Mouse (Mus musculus) small intestine, adult 2 months (tissue): Measurements from ENCODE around the gene Dab1. TPM values are rescaled to one million over a fixed set of nuclear protein-coding genes. Genes with fewer than 3 reads are reported as not detected.

Experiments
- H3K27ac ChIP-seq: fragments of 200-500 bp; 2 replicates; pipeline ENCODE4 v1.5.1; 2012; ENCODE audit warnings: low read depth, low read length, control low read depth, inconsistent platforms; ENCODE audit not compliant: insufficient read depth
- H3K27me3 ChIP-seq: fragments of 200-500 bp; 2 replicates; pipeline ENCODE4 v1.6.1; 2012; ENCODE audit warnings: mild to moderate bottlenecking, moderate library complexity, low read length, inconsistent platforms; ENCODE audit not compliant: control insufficient read depth, insufficient read depth
- H3K36me3 ChIP-seq: fragments of 200-500 bp; 2 replicates; pipeline ENCODE4 v1.6.1; 2012; ENCODE audit warnings: mild to moderate bottlenecking, low read length, control low read depth, inconsistent platforms; ENCODE audit not compliant: control insufficient read depth, insufficient read depth
- H3K4me1 ChIP-seq: fragments of 200-500 bp; 2 replicates; pipeline ENCODE4 v1.6.1; 2012; ENCODE audit warnings: low read length, inconsistent platforms, mixed read lengths; ENCODE audit not compliant: control insufficient read depth, insufficient read depth, insufficient read length
- H3K4me3 ChIP-seq: fragments of 200-500 bp; 2 replicates; pipeline ENCODE4 v1.5.1; 2012; ENCODE audit warnings: low read depth, mild to moderate bottlenecking, control low read depth, inconsistent platforms, low read length, moderate library complexity
- CTCF ChIP-seq: fragments of 200-500 bp; IDR thresholded peaks from 2 replicates; pipeline ENCODE4 v1.5.1; 2012; ENCODE audit warnings: low read depth, mild to moderate bottlenecking, control low read depth, inconsistent platforms, low read length, moderate library complexity, mixed read lengths; ENCODE audit not compliant: insufficient replicate concordance, insufficient read length; ENCODE audit errors: extremely low read depth
- POLR2A ChIP-seq: fragments of 200-500 bp; IDR thresholded peaks from 2 replicates; pipeline ENCODE4 v1.6.1; 2012; ENCODE audit warnings: low read depth, mild to moderate bottlenecking, control low read depth, inconsistent platforms, low read length, moderate library complexity
- WGBS: fragments of 180-500 bp; shearing (Covaris S2); methylation state at CpG from one replicate; pipeline ENCODE4 v1.1.7; 2018; 5-methylcytosine and 5-hydroxymethylcytosine counted together
- polyA plus RNA-seq: library from polyadenylated mRNA; depleted of rRNA; stranded (reverse); fragments of >200 nt; gene quantifications from 2 replicates; pipeline ENCODE4 v1.2.3, GENCODE M21; 2012

Gene Dab1
- polyA plus RNA-seq, 1 experiment, result 57.9 TPM

- H3K27me3 ChIP-seq, result no peaks in the 10 kb centered on the region
- H3K36me3 ChIP-seq, result no peaks in the 10 kb centered on the region
- WGBS, result 49% methylated on average over 4 of the region's 4 CpGs
- H3K4me3 ChIP-seq, result no peak overlapping the region
- H3K4me1 ChIP-seq, result no peaks in the 10 kb centered on the region
- H3K27ac ChIP-seq, result no peak overlapping the region
- TF ChIP-seq POLR2A (no peak), CTCF (no peak)
These were observed 96.4 kb downstream of the Dab1 start for GRCm38 (mm10) chr4:103715568-103715967.

GRCm38 (mm10) chr4:103722738-103723137 is 103.6 kb downstream of the Dab1 start:
- TF ChIP-seq POLR2A (no peak), CTCF (no peak)
- H3K27ac ChIP-seq, result no peak overlapping the region
- no peaks in the 10 kb centered on the region for H3K4me1 ChIP-seq
- H3K27me3 ChIP-seq, result no peaks in the 10 kb centered on the region
- 90% methylated on average over 1 of the region's 1 CpGs for WGBS
- no peak overlapping the region for H3K4me3 ChIP-seq
- no peaks in the 10 kb centered on the region for H3K36me3 ChIP-seq

- Histone ChIP-seq H3K27ac (no peak overlapping the region), H3K4me1 (no peaks in the 10 kb centered on the region), H3K27me3 (no peaks in the 10 kb centered on the region), H3K4me3 (no peak overlapping the region), H3K36me3 (no peaks in the 10 kb centered on the region)
- WGBS, result 92% methylated on average over 2 of the region's 2 CpGs
- TF ChIP-seq CTCF (no peak), POLR2A (no peak)
These were observed 107.3 kb downstream of the Dab1 start for GRCm38 (mm10) chr4:103726486-103726885.

GRCm38 (mm10) chr4:103737185-103737584 is 118.0 kb downstream of the Dab1 start:
- TF ChIP-seq POLR2A (no peak), CTCF (no peak)
- no peaks in the 10 kb centered on the region for H3K4me1 ChIP-seq
- H3K4me3 ChIP-seq, result no peak overlapping the region
- no peaks in the 10 kb centered on the region for H3K27me3 ChIP-seq
- H3K36me3 ChIP-seq, result no peaks in the 10 kb centered on the region
- 75% methylated on average over 6 of the region's 6 CpGs for WGBS
- H3K27ac ChIP-seq, result no peak overlapping the region

- Histone ChIP-seq H3K27me3 (no peaks in the 10 kb centered on the region), H3K4me1 (no peaks in the 10 kb centered on the region), H3K4me3 (no peak overlapping the region), H3K27ac (no peak overlapping the region), H3K36me3 (no peaks in the 10 kb centered on the region)
- TF ChIP-seq CTCF (no peak), POLR2A (no peak)
- WGBS, result 60% methylated on average over 4 of the region's 4 CpGs
These were observed 132.2 kb downstream of the Dab1 start for GRCm38 (mm10) chr4:103751249-103751855.

GRCm38 (mm10) chr4:103754561-103754960 is 135.4 kb downstream of the Dab1 start:
- Histone ChIP-seq H3K4me3 (no peak overlapping the region), H3K36me3 (no peaks in the 10 kb centered on the region), H3K4me1 (no peaks in the 10 kb centered on the region), H3K27me3 (no peaks in the 10 kb centered on the region), H3K27ac (no peak overlapping the region)
- WGBS, result 72% methylated on average over 7 of the region's 7 CpGs
- TF ChIP-seq POLR2A (no peak), CTCF (no peak)

- WGBS, result 81% methylated on average over 3 of the region's 3 CpGs
- no peaks in the 10 kb centered on the region for H3K27me3 ChIP-seq
- H3K27ac ChIP-seq, result no peak overlapping the region
- H3K4me1 ChIP-seq, result no peaks in the 10 kb centered on the region
- no peak overlapping the region for H3K4me3 ChIP-seq
- H3K36me3 ChIP-seq, result no peaks in the 10 kb centered on the region
- TF ChIP-seq POLR2A (no peak), CTCF (no peak)
These were observed 138.1 kb downstream of the Dab1 start for GRCm38 (mm10) chr4:103757241-103757640.
